Mouse (Mus musculus): ENCODE results near the gene Zc3h12c. TPM values are rescaled to one million over a fixed set of nuclear protein-coding genes. Genes with fewer than 3 reads are reported as not detected.

The Zc3h12c gene
- polyA plus RNA-seq, 1 experiment from 2014 or later: 9.2 TPM

GRCm38 (mm10) chr9:52170671-52171070 lies 2.3 kb upstream of the Zc3h12c start:
- Histone ChIP-seq H3K9ac (ENCODE audit: low read length) (no peak overlapping the region), H3K4me1 (ENCODE audit: control insufficient read depth, insufficient read depth, low read length) (peaks cover 5% of the 10 kb centered on the region; the same call in 1 of the 2 replicates), H3K4me2 (ENCODE audit: low read depth) (no peak overlapping the region), H3K4me3 (ENCODE audit: low read depth, low read length) (no peak overlapping the region), H3K27me3 (ENCODE audit: control insufficient read depth, insufficient read depth, low read length) (no peaks in the 10 kb centered on the region), H3K9me3 (ENCODE audit: control insufficient read depth, low read length) (no peaks in the 10 kb centered on the region), H3K27ac (ENCODE audit: low read depth, low read length) (no peak overlapping the region), H3K36me3 (ENCODE audit: control insufficient read depth, insufficient read depth, low read length) (no peaks in the 10 kb centered on the region)
- 89% methylated on average over 6 of the region's 6 CpGs for WGBS
- ATAC-seq (ENCODE audit: insufficient read depth, low FRiP score, low TSS enrichment) (no peak), DNase-seq (ENCODE audit: low spot score) (no peak)

- H3K4me2 ChIP-seq (ENCODE audit: low read depth): no peak overlapping the region
- peaks cover 5% of the 10 kb centered on the region; the same call in 1 of the 2 replicates for H3K4me1 ChIP-seq (ENCODE audit: control insufficient read depth, insufficient read depth, low read length)
- ATAC-seq (ENCODE audit: insufficient read depth, low FRiP score, low TSS enrichment) (no peak), DNase-seq (ENCODE audit: low spot score) (no peak)
- H3K27me3 ChIP-seq (ENCODE audit: control insufficient read depth, insufficient read depth, low read length): no peaks in the 10 kb centered on the region
- no peaks in the 10 kb centered on the region for H3K36me3 ChIP-seq (ENCODE audit: control insufficient read depth, insufficient read depth, low read length)
- no peaks in the 10 kb centered on the region for H3K9me3 ChIP-seq (ENCODE audit: control insufficient read depth, low read length)
- WGBS: 79% methylated on average over 3 of the region's 3 CpGs
- no peak overlapping the region for H3K27ac ChIP-seq (ENCODE audit: low read depth, low read length)
- no peak overlapping the region for H3K4me3 ChIP-seq (ENCODE audit: low read depth, low read length)
- no peak overlapping the region for H3K9ac ChIP-seq (ENCODE audit: low read length)
These were observed 1.8 kb upstream of the Zc3h12c start for GRCm38 (mm10) chr9:52170131-52170530.

DNA sequence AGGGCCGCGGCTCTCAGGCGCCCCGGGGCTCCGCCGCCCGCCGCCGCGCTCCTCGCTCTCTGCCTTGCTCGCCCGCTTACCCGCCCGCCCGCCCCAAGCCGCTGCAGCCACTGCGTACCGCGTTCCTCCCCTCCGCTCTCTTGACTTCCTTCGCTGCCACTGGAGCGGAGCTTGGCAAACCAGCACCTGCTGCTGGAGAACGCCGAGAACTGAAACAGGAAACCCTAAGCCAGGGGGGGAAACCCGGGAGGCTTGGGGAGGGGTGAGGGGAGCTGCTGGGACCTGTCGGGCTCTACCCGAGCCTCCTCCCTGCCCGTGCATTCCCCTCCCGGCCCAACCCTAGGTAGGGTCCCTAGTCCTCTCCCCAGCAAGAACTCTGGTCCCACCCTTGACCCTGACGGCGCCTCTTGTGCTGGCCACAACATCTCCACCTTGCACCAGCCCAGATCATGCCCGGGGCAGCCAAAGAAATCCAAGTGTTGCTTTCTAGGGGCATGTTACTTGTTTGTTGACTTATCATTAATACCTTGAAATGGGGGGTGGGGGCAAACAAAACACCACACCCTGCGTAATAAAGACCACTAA lies 406 bp upstream of the Zc3h12c start:
- Histone ChIP-seq H3K9ac (ENCODE audit: low read length) (peak overlapping the region; percentile 90), H3K27ac (ENCODE audit: low read depth, low read length) (peak overlapping the region; percentile 88), H3K4me3 (ENCODE audit: low read depth, low read length) (peak overlapping the region; percentile 69), H3K9me3 (ENCODE audit: control insufficient read depth, low read length) (no peaks in the 10 kb centered on the region), H3K36me3 (ENCODE audit: control insufficient read depth, insufficient read depth, low read length) (no peaks in the 10 kb centered on the region), H3K27me3 (ENCODE audit: control insufficient read depth, insufficient read depth, low read length) (no peaks in the 10 kb centered on the region), H3K4me2 (ENCODE audit: low read depth) (peak overlapping the region; percentile 67), H3K4me1 (ENCODE audit: control insufficient read depth, insufficient read depth, low read length) (peaks cover 5% of the 10 kb centered on the region; the same call in 1 of the 2 replicates)
- DNase-seq (ENCODE audit: low spot score): peak; percentile 84
- peak; percentile 86 for ATAC-seq (ENCODE audit: insufficient read depth, low FRiP score, low TSS enrichment)
- WGBS: 3% methylated on average over 12 of the region's 34 CpGs

GRCm38 (mm10) chr9:52167506-52167862 lies 888 bp downstream of the Zc3h12c start:
- Histone ChIP-seq H3K4me2 (ENCODE audit: low read depth) (peak overlapping the region; percentile 67), H3K9me3 (ENCODE audit: control insufficient read depth, low read length) (no peaks in the 10 kb centered on the region), H3K4me3 (ENCODE audit: low read depth, low read length) (peak overlapping the region; percentile 69), H3K36me3 (ENCODE audit: control insufficient read depth, insufficient read depth, low read length) (no peaks in the 10 kb centered on the region), H3K27me3 (ENCODE audit: control insufficient read depth, insufficient read depth, low read length) (no peaks in the 10 kb centered on the region), H3K4me1 (ENCODE audit: control insufficient read depth, insufficient read depth, low read length) (peaks cover 5% of the 10 kb centered on the region; the same call in 1 of the 2 replicates), H3K9ac (ENCODE audit: low read length) (peak overlapping the region; percentile 90), H3K27ac (ENCODE audit: low read depth, low read length) (peak overlapping the region; percentile 88)
- WGBS: 7% methylated on average over 8 of the region's 8 CpGs
- DNase-seq (ENCODE audit: low spot score) (no peak), ATAC-seq (ENCODE audit: insufficient read depth, low FRiP score, low TSS enrichment) (no peak)

DNA sequence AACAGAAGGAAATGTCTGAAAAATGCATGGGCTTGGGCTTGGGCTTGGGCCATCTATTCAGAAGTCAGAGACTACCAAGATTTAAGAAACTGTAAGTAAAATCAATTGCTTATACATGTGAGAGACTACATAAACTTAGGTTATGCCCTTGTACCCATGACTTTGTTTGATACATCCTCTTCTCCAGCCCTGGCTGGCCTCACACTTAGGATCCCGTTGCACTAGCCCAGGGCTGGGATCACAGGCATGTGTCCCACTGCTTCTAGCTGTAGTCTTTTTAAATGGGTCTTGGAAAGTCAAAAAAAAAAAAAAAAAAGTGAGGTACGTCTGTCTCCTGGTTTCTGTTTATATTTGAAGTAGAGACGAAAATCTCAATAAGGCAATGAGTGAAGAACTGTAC lies 1.3 kb downstream of the Zc3h12c start:
- DNase-seq (ENCODE audit: low spot score): no peak
- H3K36me3 ChIP-seq (ENCODE audit: control insufficient read depth, insufficient read depth, low read length): no peaks in the 10 kb centered on the region
- H3K27ac ChIP-seq (ENCODE audit: low read depth, low read length): no peak overlapping the region
- 21% methylated on average over 3 of the region's 3 CpGs for WGBS
- H3K9ac ChIP-seq (ENCODE audit: low read length): no peak overlapping the region
- no peak for ATAC-seq (ENCODE audit: insufficient read depth, low FRiP score, low TSS enrichment)
- H3K4me1 ChIP-seq (ENCODE audit: control insufficient read depth, insufficient read depth, low read length): peaks cover 5% of the 10 kb centered on the region; the same call in 1 of the 2 replicates
- no peaks in the 10 kb centered on the region for H3K9me3 ChIP-seq (ENCODE audit: control insufficient read depth, low read length)
- H3K27me3 ChIP-seq (ENCODE audit: control insufficient read depth, insufficient read depth, low read length): no peaks in the 10 kb centered on the region
- peak overlapping the region; percentile 69 for H3K4me3 ChIP-seq (ENCODE audit: low read depth, low read length)
- H3K4me2 ChIP-seq (ENCODE audit: low read depth): peak overlapping the region; percentile 67

- no peak overlapping the region for H3K27ac ChIP-seq (ENCODE audit: low read depth, low read length)
- H3K9me3 ChIP-seq (ENCODE audit: control insufficient read depth, low read length): no peaks in the 10 kb centered on the region
- H3K4me3 ChIP-seq (ENCODE audit: low read depth, low read length): no peak overlapping the region
- no peaks in the 10 kb centered on the region for H3K36me3 ChIP-seq (ENCODE audit: control insufficient read depth, insufficient read depth, low read length)
- WGBS: 98% methylated on average over 3 of the region's 3 CpGs
- peaks cover 5% of the 10 kb centered on the region; the same call in 1 of the 2 replicates for H3K4me1 ChIP-seq (ENCODE audit: control insufficient read depth, insufficient read depth, low read length)
- no peak overlapping the region for H3K9ac ChIP-seq (ENCODE audit: low read length)
- no peak for DNase-seq (ENCODE audit: low spot score)
- no peaks in the 10 kb centered on the region for H3K27me3 ChIP-seq (ENCODE audit: control insufficient read depth, insufficient read depth, low read length)
- ATAC-seq (ENCODE audit: insufficient read depth, low FRiP score, low TSS enrichment): no peak
- no peak overlapping the region for H3K4me2 ChIP-seq (ENCODE audit: low read depth)
These were observed 2.7 kb downstream of the Zc3h12c start for GRCm38 (mm10) chr9:52165706-52166090.

DNA sequence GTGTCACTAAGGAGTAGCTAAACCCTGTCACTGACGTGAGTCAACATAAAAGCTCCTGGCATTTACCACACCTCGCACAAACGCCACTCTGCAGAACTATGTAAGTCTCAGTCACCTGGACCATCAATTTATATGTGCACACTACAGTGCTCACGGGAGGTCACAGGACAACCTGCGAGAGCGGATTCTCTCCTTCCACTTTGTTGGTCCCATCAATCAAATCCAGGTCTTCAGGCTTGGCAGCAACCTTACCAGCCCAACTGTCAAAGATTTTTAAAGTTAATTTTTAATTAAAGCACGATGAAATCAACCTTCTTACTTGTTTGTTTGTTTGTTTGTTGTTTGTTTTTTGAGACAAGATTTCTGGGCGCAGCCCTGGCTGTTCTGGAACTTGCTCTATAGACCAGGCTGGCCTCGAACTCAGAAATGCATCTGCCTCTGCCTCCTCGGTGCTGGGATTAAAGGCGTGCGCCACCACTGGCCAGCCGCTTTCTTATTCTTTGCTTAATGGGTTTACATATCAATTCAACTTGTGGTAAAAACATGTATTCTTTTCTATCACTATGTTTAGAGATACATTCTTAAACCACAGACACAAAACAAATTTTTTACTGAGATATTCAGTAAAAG lies 3.2 kb downstream of the Zc3h12c start:
- Histone ChIP-seq H3K9ac (ENCODE audit: low read length) (no peak overlapping the region), H3K4me3 (ENCODE audit: low read depth, low read length) (no peak overlapping the region), H3K9me3 (ENCODE audit: control insufficient read depth, low read length) (no peaks in the 10 kb centered on the region), H3K36me3 (ENCODE audit: control insufficient read depth, insufficient read depth, low read length) (no peaks in the 10 kb centered on the region), H3K27me3 (ENCODE audit: control insufficient read depth, insufficient read depth, low read length) (no peaks in the 10 kb centered on the region), H3K4me1 (ENCODE audit: control insufficient read depth, insufficient read depth, low read length) (peaks cover 5% of the 10 kb centered on the region; the same call in 1 of the 2 replicates), H3K4me2 (ENCODE audit: low read depth) (no peak overlapping the region), H3K27ac (ENCODE audit: low read depth, low read length) (no peak overlapping the region)
- no peak for DNase-seq (ENCODE audit: low spot score)
- ATAC-seq (ENCODE audit: insufficient read depth, low FRiP score, low TSS enrichment): no peak
- 90% methylated on average over 13 of the region's 13 CpGs for WGBS

DNA sequence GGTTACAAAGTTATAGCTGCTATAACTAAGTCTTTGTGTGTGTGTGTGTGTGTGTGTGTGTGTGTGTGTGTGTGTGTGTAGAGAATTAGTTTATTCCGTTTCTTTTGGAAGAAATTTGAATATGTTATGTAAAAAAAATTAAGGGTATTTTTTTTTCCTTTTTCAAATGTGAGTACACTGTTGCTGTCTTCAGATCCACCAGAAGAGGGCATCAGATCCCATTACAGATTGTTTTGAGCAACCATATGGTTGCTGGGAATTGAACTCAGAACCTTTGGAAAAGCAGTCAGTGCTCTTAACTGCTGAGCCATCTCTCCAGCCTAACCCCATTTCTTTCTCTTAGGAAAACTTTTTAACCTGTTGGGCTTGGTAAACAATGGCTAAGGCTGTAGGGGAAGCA lies 7.9 kb downstream of the Zc3h12c start:
- Histone ChIP-seq H3K27me3 (ENCODE audit: control insufficient read depth, insufficient read depth, low read length) (no peaks in the 10 kb centered on the region), H3K4me2 (ENCODE audit: low read depth) (no peak overlapping the region), H3K36me3 (ENCODE audit: control insufficient read depth, insufficient read depth, low read length) (no peaks in the 10 kb centered on the region), H3K4me1 (ENCODE audit: control insufficient read depth, insufficient read depth, low read length) (no peaks in the 10 kb centered on the region), H3K9ac (ENCODE audit: low read length) (no peak overlapping the region), H3K9me3 (ENCODE audit: control insufficient read depth, low read length) (no peaks in the 10 kb centered on the region), H3K27ac (ENCODE audit: low read depth, low read length) (no peak overlapping the region), H3K4me3 (ENCODE audit: low read depth, low read length) (no peak overlapping the region)
- ATAC-seq (ENCODE audit: insufficient read depth, low FRiP score, low TSS enrichment) (no peak), DNase-seq (ENCODE audit: low spot score) (no peak)
- WGBS: 100% methylated on average over 1 of the region's 1 CpGs

GRCm38 (mm10) chr9:52158561-52158960 lies 9.8 kb downstream of the Zc3h12c start:
- no peak for DNase-seq (ENCODE audit: low spot score)
- H3K4me1 ChIP-seq (ENCODE audit: control insufficient read depth, insufficient read depth, low read length): no peaks in the 10 kb centered on the region; the same call in 1 of the 2 replicates
- H3K9me3 ChIP-seq (ENCODE audit: control insufficient read depth, low read length): no peaks in the 10 kb centered on the region
- no peaks in the 10 kb centered on the region for H3K27me3 ChIP-seq (ENCODE audit: control insufficient read depth, insufficient read depth, low read length)
- no peak for ATAC-seq (ENCODE audit: insufficient read depth, low FRiP score, low TSS enrichment)
- WGBS: 95% methylated on average over 1 of the region's 1 CpGs
- no peak overlapping the region for H3K9ac ChIP-seq (ENCODE audit: low read length)
- no peak overlapping the region for H3K4me3 ChIP-seq (ENCODE audit: low read depth, low read length)
- H3K4me2 ChIP-seq (ENCODE audit: low read depth): no peak overlapping the region
- H3K36me3 ChIP-seq (ENCODE audit: control insufficient read depth, insufficient read depth, low read length): no peaks in the 10 kb centered on the region
- H3K27ac ChIP-seq (ENCODE audit: low read depth, low read length): no peak overlapping the region
